Mouse (Mus musculus) Muller cell, postnatal 12 days (primary cell): ENCODE data around the gene Scd2.
A peak's percentile ranks its signal among the peaks of the same experiment; 100 is the strongest.
"Not testable (repeated sequence)": the region's sequence is repeated elsewhere in the genome, so short reads cannot be mapped to it uniquely, and the experiment has no call there.

ENCODE experiments used
- DNase-seq: peaks from one replicate; pipeline ENCODE4 v3.0.0-alpha.2; 2015; ENCODE audit errors: inconsistent ontology term

Scd2 gene

GRCm38 (mm10) chr19:44273711-44274110 is 19.8 kb upstream of the Scd2 start:
- peak; percentile 59 for DNase-seq

GRCm38 (mm10) chr19:44274452-44274851 is 19.0 kb upstream of the Scd2 start:
- no peak for DNase-seq

- DNase-seq = no peak
These were observed 18.1 kb upstream of the Scd2 start for GRCm38 (mm10) chr19:44275418-44275817.

- no peak for DNase-seq
These were observed 16.6 kb upstream of the Scd2 start for GRCm38 (mm10) chr19:44276861-44277260.

GRCm38 (mm10) chr19:44277931-44278330 is 15.5 kb upstream of the Scd2 start:
- DNase-seq = no peak

- DNase-seq = peak; percentile 86
These were observed 12.7 kb upstream of the Scd2 start for GRCm38 (mm10) chr19:44280755-44281154.

- not testable (repeated sequence) for DNase-seq
These were observed 11.5 kb upstream of the Scd2 start for GRCm38 (mm10) chr19:44281825-44282447.

- no peak for DNase-seq
These were observed 10.8 kb upstream of the Scd2 start for GRCm38 (mm10) chr19:44282534-44283156.

DNA sequence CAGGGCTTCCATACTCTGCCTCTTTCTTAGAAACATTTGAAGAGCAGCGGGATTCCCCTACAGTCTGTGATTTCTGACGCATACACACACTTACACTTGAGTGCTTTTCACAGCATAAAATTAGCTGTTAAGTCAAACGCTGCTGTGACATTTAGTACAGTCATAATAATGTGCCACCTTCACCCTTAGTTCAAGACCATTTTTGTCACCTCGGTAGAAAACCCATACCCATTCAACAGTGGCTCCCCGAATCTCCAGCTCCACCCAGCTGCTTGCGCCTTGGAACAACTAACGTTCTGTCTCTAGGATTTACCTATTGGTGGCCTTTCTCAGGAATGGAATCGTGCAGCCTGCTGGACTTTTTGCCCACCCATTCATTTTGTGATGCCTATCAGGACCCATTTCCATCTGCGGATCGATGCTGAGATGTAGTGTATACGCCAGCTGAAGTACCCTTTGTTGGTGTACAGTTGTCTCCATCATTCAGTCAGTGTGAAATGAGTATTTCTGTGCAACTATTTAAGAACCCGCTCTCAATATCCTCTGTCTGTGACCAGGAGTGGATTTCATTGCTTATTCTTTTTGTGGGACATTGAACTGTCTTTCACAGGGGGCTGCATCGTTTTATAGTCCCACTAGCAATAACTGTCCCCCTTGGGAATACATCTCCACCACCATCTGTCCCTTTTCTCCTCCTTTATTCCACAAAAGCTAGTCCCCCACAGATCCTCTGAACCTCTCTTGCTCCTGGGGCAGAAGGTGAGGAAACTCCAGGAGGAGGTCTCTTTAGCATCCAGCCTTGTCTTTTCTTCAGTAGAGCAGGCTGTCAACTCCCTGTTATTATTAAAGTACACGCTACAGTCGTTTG is 10.1 kb upstream of the Scd2 start:
- no peak for DNase-seq

GRCm38 (mm10) chr19:44284025-44284695 is 9.3 kb upstream of the Scd2 start:
- peak; percentile 94 for DNase-seq

- no peak for DNase-seq
These were observed 8.8 kb upstream of the Scd2 start for GRCm38 (mm10) chr19:44284723-44285122.

GRCm38 (mm10) chr19:44285554-44285953 is 7.9 kb upstream of the Scd2 start:
- DNase-seq = peak; percentile 39

DNA sequence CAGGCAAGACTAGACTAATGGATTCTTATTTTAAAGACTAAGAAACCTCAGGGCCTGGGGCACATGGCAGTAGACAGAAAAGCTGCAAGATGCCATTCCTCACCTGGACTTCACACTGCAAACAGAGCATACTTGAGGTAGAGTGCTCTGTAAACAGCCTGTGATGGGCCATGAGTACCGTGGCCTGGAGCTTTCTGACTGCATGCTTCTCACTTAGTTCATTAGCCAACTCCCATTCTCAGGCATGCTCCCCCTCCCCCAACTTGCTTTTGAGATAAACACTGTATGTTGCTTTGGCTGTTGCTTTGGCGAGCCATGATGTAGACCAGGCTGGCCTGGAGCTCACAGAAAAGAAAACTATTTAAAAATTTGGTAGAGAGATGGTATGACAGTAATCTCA is 7.4 kb upstream of the Scd2 start:
- no peak for DNase-seq

GRCm38 (mm10) chr19:44287415-44288110 is 5.9 kb upstream of the Scd2 start:
- DNase-seq = no peak

- no peak for DNase-seq
These were observed 1.4 kb upstream of the Scd2 start for GRCm38 (mm10) chr19:44292083-44292482.

GRCm38 (mm10) chr19:44292483-44292882 is 991 bp upstream of the Scd2 start:
- no peak for DNase-seq

- DNase-seq = peak; percentile 97
These were observed 486 bp downstream of the Scd2 start for GRCm38 (mm10) chr19:44293769-44294551.

GRCm38 (mm10) chr19:44294588-44295041 is 1.1 kb downstream of the Scd2 start:
- peak; percentile 86 for DNase-seq

- peak; percentile 85 for DNase-seq
These were observed 1.8 kb downstream of the Scd2 start for GRCm38 (mm10) chr19:44295251-44295650.

GRCm38 (mm10) chr19:44295741-44296140 is 2.3 kb downstream of the Scd2 start:
- peak; percentile 82 for DNase-seq

GRCm38 (mm10) chr19:44296186-44296585 is 2.7 kb downstream of the Scd2 start:
- DNase-seq = no peak
